Mouse (Mus musculus): Measurements from ENCODE around the gene Slc35c1.

Slc35c1 gene

GRCm38 (mm10) chr2:92475711-92476110, 15.4 kb upstream of the Slc35c1 start:
- no peak for DNase-seq (ENCODE audit: low spot score)

GRCm38 (mm10) chr2:92474920-92475319, 14.6 kb upstream of the Slc35c1 start:
- DNase-seq (ENCODE audit: low spot score) = no peak

GRCm38 (mm10) chr2:92471886-92472670, 11.7 kb upstream of the Slc35c1 start:
- no peak for DNase-seq (ENCODE audit: low spot score)

GRCm38 (mm10) chr2:92464690-92465089, 4.4 kb upstream of the Slc35c1 start:
- no peak for DNase-seq (ENCODE audit: low spot score)

GRCm38 (mm10) chr2:92461215-92461614, 877 bp upstream of the Slc35c1 start:
- no peak for DNase-seq (ENCODE audit: low spot score)

- peak; percentile 72 for DNase-seq (ENCODE audit: low spot score)
Measured at GRCm38 (mm10) chr2:92459141-92459920, 1.0 kb downstream of the Slc35c1 start.

GRCm38 (mm10) chr2:92458481-92458880, 1.9 kb downstream of the Slc35c1 start:
- no peak for DNase-seq (ENCODE audit: low spot score)

- DNase-seq (ENCODE audit: low spot score) = no peak
Measured at GRCm38 (mm10) chr2:92456970-92457530, 3.3 kb downstream of the Slc35c1 start.

GRCm38 (mm10) chr2:92455704-92456103, 4.6 kb downstream of the Slc35c1 start:
- no peak for DNase-seq (ENCODE audit: low spot score)

GRCm38 (mm10) chr2:92454166-92454565, 6.2 kb downstream of the Slc35c1 start:
- DNase-seq (ENCODE audit: low spot score) = no peak

- DNase-seq (ENCODE audit: low spot score) = no peak
Measured at GRCm38 (mm10) chr2:92451126-92451525, 9.2 kb downstream of the Slc35c1 start.

- no peak for DNase-seq (ENCODE audit: low spot score)
Measured at GRCm38 (mm10) chr2:92447121-92447740, 13.1 kb downstream of the Slc35c1 start.

GRCm38 (mm10) chr2:92446656-92447055, 13.7 kb downstream of the Slc35c1 start:
- no peak for DNase-seq (ENCODE audit: low spot score)

- no peak for DNase-seq (ENCODE audit: low spot score)
Measured at GRCm38 (mm10) chr2:92445890-92446289, 14.4 kb downstream of the Slc35c1 start.

- no peak for DNase-seq (ENCODE audit: low spot score)
Measured at GRCm38 (mm10) chr2:92444376-92444775, 16.0 kb downstream of the Slc35c1 start.

GRCm38 (mm10) chr2:92443313-92443712, 17.0 kb downstream of the Slc35c1 start:
- no peak for DNase-seq (ENCODE audit: low spot score)

GRCm38 (mm10) chr2:92442419-92443001, 17.8 kb downstream of the Slc35c1 start:
- DNase-seq (ENCODE audit: low spot score) = no peak

- no peak for DNase-seq (ENCODE audit: low spot score)
Measured at GRCm38 (mm10) chr2:92440432-92440831, 19.9 kb downstream of the Slc35c1 start.

GRCm38 (mm10) chr2:92438567-92438966, 21.8 kb downstream of the Slc35c1 start:
- DNase-seq (ENCODE audit: low spot score) = no peak

- peak; percentile 74 for DNase-seq (ENCODE audit: low spot score)
Measured at GRCm38 (mm10) chr2:92437875-92438274, 22.5 kb downstream of the Slc35c1 start.

- DNase-seq (ENCODE audit: low spot score) = no peak
Measured at GRCm38 (mm10) chr2:92437366-92437765, 23.0 kb downstream of the Slc35c1 start.

- DNase-seq (ENCODE audit: low spot score) = no peak
Measured at GRCm38 (mm10) chr2:92435023-92435422, 25.3 kb downstream of the Slc35c1 start.
